Mouse (Mus musculus) brain, embryonic 14.5 days (tissue): ENCODE results near the gene Notch2. TPM values are rescaled to one million over a fixed set of nuclear protein-coding genes. Genes with fewer than 3 reads are reported as not detected.

Source experiments
- DNase-seq: peaks from one replicate; pipeline ENCODE4 v3.0.0-alpha.2; 2011; ENCODE audit warnings: low read depth
- CTCF ChIP-seq: fragments of 200-500 bp; IDR thresholded peaks from 2 replicates; pipeline ENCODE4 v1.5.1; 2012; ENCODE audit warnings: inconsistent platforms, mild to moderate bottlenecking, moderate library complexity, borderline replicate concordance; ENCODE audit not compliant: insufficient read depth, insufficient read length; ENCODE audit errors: extremely low read depth
- POLR2A ChIP-seq: fragments of 200-500 bp; IDR thresholded peaks from 2 replicates; pipeline ENCODE4 v1.6.1; 2012; ENCODE audit warnings: mild to moderate bottlenecking, inconsistent platforms, borderline replicate concordance; ENCODE audit not compliant: poor library complexity, insufficient read depth, insufficient read length, severe bottlenecking; ENCODE audit errors: extremely low read depth
- polyA plus RNA-seq: library from polyadenylated mRNA; depleted of rRNA; stranded (reverse); fragments of >200 nt; gene quantifications from 2 replicates; pipeline ENCODE4 v1.2.3, GENCODE M21; 2012

Notch2 gene
- polyA plus RNA-seq, 1 experiment = 18.2 TPM

GRCm38 (mm10) chr3:97980683-97981327, 32.5 kb upstream of the Notch2 start:
- no peak for TF ChIP-seq CTCF
- TF ChIP-seq POLR2A = no peak
- no peak for DNase-seq

- TF ChIP-seq POLR2A = no peak
- TF ChIP-seq CTCF = no peak
- no peak for DNase-seq
These were observed 31.9 kb upstream of the Notch2 start for GRCm38 (mm10) chr3:97981376-97981906.

- DNase-seq = no peak
- TF ChIP-seq CTCF (no peak), POLR2A (no peak)
These were observed 28.3 kb upstream of the Notch2 start for GRCm38 (mm10) chr3:97984870-97985506.

- no peak for TF ChIP-seq CTCF
- TF ChIP-seq POLR2A = no peak
- DNase-seq = no peak
These were observed 27.6 kb upstream of the Notch2 start for GRCm38 (mm10) chr3:97985691-97986090.

- DNase-seq = no peak
- TF ChIP-seq CTCF (no peak), POLR2A (no peak)
These were observed 26.2 kb upstream of the Notch2 start for GRCm38 (mm10) chr3:97987153-97987552.

GRCm38 (mm10) chr3:97988756-97989155, 24.6 kb upstream of the Notch2 start:
- no peak for DNase-seq
- TF ChIP-seq CTCF = no peak
- TF ChIP-seq POLR2A = no peak

- TF ChIP-seq POLR2A (no peak), CTCF (no peak)
- DNase-seq = no peak
These were observed 22.8 kb upstream of the Notch2 start for GRCm38 (mm10) chr3:97990576-97990975.

GRCm38 (mm10) chr3:97992289-97992688, 21.0 kb upstream of the Notch2 start:
- TF ChIP-seq CTCF (no peak), POLR2A (no peak)
- DNase-seq = no peak

GRCm38 (mm10) chr3:97993196-97993595, 20.1 kb upstream of the Notch2 start:
- TF ChIP-seq POLR2A (no peak), CTCF (no peak)
- DNase-seq = no peak

- no peak for DNase-seq
- TF ChIP-seq POLR2A = no peak
- TF ChIP-seq CTCF = no peak
These were observed 19.3 kb upstream of the Notch2 start for GRCm38 (mm10) chr3:97993920-97994545.

- no peak for TF ChIP-seq CTCF
- TF ChIP-seq POLR2A = no peak
- DNase-seq = no peak
These were observed 18.5 kb upstream of the Notch2 start for GRCm38 (mm10) chr3:97994818-97995217.
